Mouse (Mus musculus) ovary, postnatal 36 days (tissue): ENCODE data around the gene Thtpa.

Source experiments
- DNase-seq: peaks from one replicate; pipeline ENCODE4 v3.0.0; 2022; ENCODE audit warnings: low spot score, mixed read lengths

Thtpa gene

GRCm38 (mm10) chr14:55094704-55095231 lies at the start of gene Thtpa:
Gene Thtpa (plus strand): TSS chr14:55094784.
- peak; percentile 81 for DNase-seq

- no peak for DNase-seq
These were observed 46.5 kb upstream of the Thtpa start for GRCm38 (mm10) chr14:55047971-55048531.

- no peak for DNase-seq
These were observed 42.1 kb upstream of the Thtpa start for GRCm38 (mm10) chr14:55052496-55052895.

- no peak for DNase-seq
These were observed 41.5 kb upstream of the Thtpa start for GRCm38 (mm10) chr14:55053050-55053449.

- DNase-seq: no peak
These were observed 40.8 kb upstream of the Thtpa start for GRCm38 (mm10) chr14:55053708-55054190.

- DNase-seq: no peak
These were observed 40.3 kb upstream of the Thtpa start for GRCm38 (mm10) chr14:55054191-55054749.

GRCm38 (mm10) chr14:55055167-55055834 lies 39.3 kb upstream of the Thtpa start:
- peak; percentile 73 for DNase-seq

GRCm38 (mm10) chr14:55059009-55059408 lies 35.6 kb upstream of the Thtpa start:
- DNase-seq: no peak

- no peak for DNase-seq
These were observed 34.7 kb upstream of the Thtpa start for GRCm38 (mm10) chr14:55059931-55060330.

GRCm38 (mm10) chr14:55061845-55062244 lies 32.7 kb upstream of the Thtpa start:
- no peak for DNase-seq

GRCm38 (mm10) chr14:55062626-55063025 lies 32.0 kb upstream of the Thtpa start:
- peak; percentile 33 for DNase-seq

- DNase-seq: no peak
These were observed 31.5 kb upstream of the Thtpa start for GRCm38 (mm10) chr14:55063117-55063516.

GRCm38 (mm10) chr14:55063581-55064381 lies 30.8 kb upstream of the Thtpa start:
- no peak for DNase-seq

- no peak for DNase-seq
These were observed 29.9 kb upstream of the Thtpa start for GRCm38 (mm10) chr14:55064481-55065370.

GRCm38 (mm10) chr14:55065391-55065790 lies 29.2 kb upstream of the Thtpa start:
- DNase-seq: no peak

- no peak for DNase-seq
These were observed 28.5 kb upstream of the Thtpa start for GRCm38 (mm10) chr14:55066042-55066441.

GRCm38 (mm10) chr14:55071756-55072155 lies 22.8 kb upstream of the Thtpa start:
- no peak for DNase-seq

- no peak for DNase-seq
These were observed 20.2 kb upstream of the Thtpa start for GRCm38 (mm10) chr14:55074416-55074815.

- no peak for DNase-seq
These were observed 18.4 kb upstream of the Thtpa start for GRCm38 (mm10) chr14:55076224-55076623.

GRCm38 (mm10) chr14:55076956-55077355 lies 17.6 kb upstream of the Thtpa start:
- DNase-seq: no peak
